Mouse (Mus musculus): ENCODE results near the gene Thsd7a. TPM values are rescaled to one million over a fixed set of nuclear protein-coding genes. Genes with fewer than 3 reads are reported as not detected.

Gene Thsd7a
- polyA plus RNA-seq, 1 experiment from 2014 or later = 2.7 TPM

GRCm38 (mm10) chr6:12748454-12748786 lies 790 bp downstream of the Thsd7a start:
- no peaks in the 10 kb centered on the region for H3K9me3 ChIP-seq
- no peaks in the 10 kb centered on the region for H3K4me1 ChIP-seq
- no peaks in the 10 kb centered on the region for H3K36me3 ChIP-seq
- 0% methylated on average over 6 of the region's 6 CpGs for WGBS
- H3K27me3 ChIP-seq (ENCODE audit: insufficient read depth, poor library complexity, severe bottlenecking) = no peaks in the 10 kb centered on the region
- H3K27ac ChIP-seq = peak overlapping the region; percentile 84
- peak overlapping the region; percentile 79 for H3K4me3 ChIP-seq
- no peak for DNase-seq (ENCODE audit: low spot score)

GRCm38 (mm10) chr6:12747856-12748450 lies 1.3 kb downstream of the Thsd7a start:
- no peak for DNase-seq (ENCODE audit: low spot score)
- H3K27me3 ChIP-seq (ENCODE audit: insufficient read depth, poor library complexity, severe bottlenecking) = no peaks in the 10 kb centered on the region
- no peaks in the 10 kb centered on the region for H3K36me3 ChIP-seq
- no peak overlapping the region for H3K27ac ChIP-seq
- 7% methylated on average over 11 of the region's 11 CpGs for WGBS
- H3K4me1 ChIP-seq = no peaks in the 10 kb centered on the region
- H3K4me3 ChIP-seq = peak overlapping the region; percentile 79
- no peaks in the 10 kb centered on the region for H3K9me3 ChIP-seq

GRCm38 (mm10) chr6:12742791-12743190 lies 6.4 kb downstream of the Thsd7a start:
- H3K27ac ChIP-seq = no peak overlapping the region
- no peaks in the 10 kb centered on the region for H3K27me3 ChIP-seq (ENCODE audit: insufficient read depth, poor library complexity, severe bottlenecking)
- no peak overlapping the region for H3K4me3 ChIP-seq
- no peaks in the 10 kb centered on the region for H3K9me3 ChIP-seq
- H3K36me3 ChIP-seq = no peaks in the 10 kb centered on the region
- no peaks in the 10 kb centered on the region for H3K4me1 ChIP-seq
- WGBS = 78% methylated on average over 4 of the region's 4 CpGs
- no peak for DNase-seq (ENCODE audit: low spot score)

GRCm38 (mm10) chr6:12733924-12734323 lies 15.3 kb downstream of the Thsd7a start:
- Histone ChIP-seq H3K4me3 (no peak overlapping the region), H3K9me3 (no peaks in the 10 kb centered on the region), H3K27me3 (ENCODE audit: insufficient read depth, poor library complexity, severe bottlenecking) (no peaks in the 10 kb centered on the region), H3K36me3 (no peaks in the 10 kb centered on the region), H3K4me1 (no peaks in the 10 kb centered on the region), H3K27ac (no peak overlapping the region)
- WGBS = 73% methylated on average over 3 of the region's 3 CpGs
- DNase-seq (ENCODE audit: low spot score) = no peak

GRCm38 (mm10) chr6:12716071-12716470 lies 33.1 kb downstream of the Thsd7a start:
- H3K27ac ChIP-seq = no peak overlapping the region
- no peaks in the 10 kb centered on the region for H3K27me3 ChIP-seq (ENCODE audit: insufficient read depth, poor library complexity, severe bottlenecking)

GRCm38 (mm10) chr6:12712581-12712980 lies 36.6 kb downstream of the Thsd7a start:
- Histone ChIP-seq H3K9me3 (no peaks in the 10 kb centered on the region), H3K27ac (no peak overlapping the region), H3K4me1 (no peaks in the 10 kb centered on the region), H3K4me3 (no peak overlapping the region), H3K27me3 (ENCODE audit: insufficient read depth, poor library complexity, severe bottlenecking) (no peaks in the 10 kb centered on the region), H3K36me3 (no peaks in the 10 kb centered on the region)
- no peak for DNase-seq (ENCODE audit: low spot score)
- WGBS = 40% methylated on average over 3 of the region's 3 CpGs

More at GRCm38 (mm10) chr6:12716071-12716470, 33.1 kb downstream of the Thsd7a start:
- WGBS = 83% methylated on average over 8 of the region's 8 CpGs
- Histone ChIP-seq H3K4me1 (no peaks in the 10 kb centered on the region), H3K36me3 (no peaks in the 10 kb centered on the region), H3K4me3 (no peak overlapping the region), H3K9me3 (no peaks in the 10 kb centered on the region)
- no peak for DNase-seq (ENCODE audit: low spot score)

- H3K9me3 ChIP-seq = no peaks in the 10 kb centered on the region
- H3K4me3 ChIP-seq = no peak overlapping the region
- no peaks in the 10 kb centered on the region for H3K4me1 ChIP-seq
- H3K27ac ChIP-seq = no peak overlapping the region
- WGBS = 64% methylated on average over 3 of the region's 3 CpGs
- no peak for DNase-seq (ENCODE audit: low spot score)
- no peaks in the 10 kb centered on the region for H3K36me3 ChIP-seq
- no peaks in the 10 kb centered on the region for H3K27me3 ChIP-seq (ENCODE audit: insufficient read depth, poor library complexity, severe bottlenecking)
Measured at GRCm38 (mm10) chr6:12702925-12703324, 46.3 kb downstream of the Thsd7a start.

- WGBS = 74% methylated on average over 2 of the region's 2 CpGs
- Histone ChIP-seq H3K36me3 (no peaks in the 10 kb centered on the region), H3K9me3 (no peaks in the 10 kb centered on the region), H3K4me3 (no peak overlapping the region), H3K27ac (no peak overlapping the region), H3K27me3 (ENCODE audit: insufficient read depth, poor library complexity, severe bottlenecking) (no peaks in the 10 kb centered on the region), H3K4me1 (no peaks in the 10 kb centered on the region)
- no peak for DNase-seq (ENCODE audit: low spot score)
Measured at GRCm38 (mm10) chr6:12699089-12699488, 50.1 kb downstream of the Thsd7a start.

GRCm38 (mm10) chr6:12693689-12694088 lies 55.5 kb downstream of the Thsd7a start:
- 84% methylated on average over 1 of the region's 1 CpGs for WGBS
- Histone ChIP-seq H3K36me3 (no peaks in the 10 kb centered on the region), H3K27me3 (ENCODE audit: insufficient read depth, poor library complexity, severe bottlenecking) (no peaks in the 10 kb centered on the region), H3K4me1 (no peaks in the 10 kb centered on the region), H3K27ac (no peak overlapping the region), H3K4me3 (no peak overlapping the region), H3K9me3 (no peaks in the 10 kb centered on the region)
- no peak for DNase-seq (ENCODE audit: low spot score)

- Histone ChIP-seq H3K27ac (no peak overlapping the region), H3K4me1 (no peaks in the 10 kb centered on the region), H3K36me3 (no peaks in the 10 kb centered on the region), H3K4me3 (no peak overlapping the region), H3K27me3 (ENCODE audit: insufficient read depth, poor library complexity, severe bottlenecking) (no peaks in the 10 kb centered on the region), H3K9me3 (no peaks in the 10 kb centered on the region)
- no peak for DNase-seq (ENCODE audit: low spot score)
- WGBS = 86% methylated on average over 3 of the region's 3 CpGs
Measured at GRCm38 (mm10) chr6:12693239-12693638, 56.0 kb downstream of the Thsd7a start.

- no peaks in the 10 kb centered on the region for H3K36me3 ChIP-seq
- no peaks in the 10 kb centered on the region for H3K4me1 ChIP-seq
- WGBS = 32% methylated on average over 1 of the region's 1 CpGs
- H3K27ac ChIP-seq = no peak overlapping the region
- no peak for DNase-seq (ENCODE audit: low spot score)
- H3K9me3 ChIP-seq = no peaks in the 10 kb centered on the region
- H3K27me3 ChIP-seq (ENCODE audit: insufficient read depth, poor library complexity, severe bottlenecking) = no peaks in the 10 kb centered on the region
- no peak overlapping the region for H3K4me3 ChIP-seq
Measured at GRCm38 (mm10) chr6:12649633-12650032, 99.6 kb downstream of the Thsd7a start.

- WGBS = 86% methylated on average over 11 of the region's 11 CpGs
- no peak for DNase-seq (ENCODE audit: low spot score)
- no peak overlapping the region for H3K27ac ChIP-seq
Measured at GRCm38 (mm10) chr6:12628637-12629246, 120.5 kb downstream of the Thsd7a start.

GRCm38 (mm10) chr6:12606638-12607246 lies 142.5 kb downstream of the Thsd7a start:
- Histone ChIP-seq H3K27me3 (ENCODE audit: insufficient read depth, poor library complexity, severe bottlenecking) (no peaks in the 10 kb centered on the region), H3K4me3 (no peak overlapping the region), H3K4me1 (no peaks in the 10 kb centered on the region), H3K27ac (no peak overlapping the region), H3K36me3 (no peaks in the 10 kb centered on the region), H3K9me3 (no peaks in the 10 kb centered on the region)
- no peak for DNase-seq (ENCODE audit: low spot score)
- WGBS = 91% methylated on average over 13 of the region's 13 CpGs

More at GRCm38 (mm10) chr6:12628637-12629246, 120.5 kb downstream of the Thsd7a start:
- Histone ChIP-seq H3K9me3 (no peaks in the 10 kb centered on the region), H3K4me3 (no peak overlapping the region), H3K27me3 (ENCODE audit: insufficient read depth, poor library complexity, severe bottlenecking) (no peaks in the 10 kb centered on the region), H3K36me3 (no peaks in the 10 kb centered on the region), H3K4me1 (no peaks in the 10 kb centered on the region)
